Mouse (Mus musculus): Measurements from ENCODE around the gene Sorcs1.

Sorcs1 gene

GRCm38 (mm10) chr19:50258718-50259413, 419.6 kb downstream of the Sorcs1 start:
- peak; percentile 56 for DNase-seq (ENCODE audit: extremely low spot score, low spot score)

- no peak for DNase-seq (ENCODE audit: extremely low spot score, low spot score)
Measured at GRCm38 (mm10) chr19:50220476-50220875, 458.0 kb downstream of the Sorcs1 start.

GRCm38 (mm10) chr19:50214466-50215228, 463.8 kb downstream of the Sorcs1 start:
- no peak for DNase-seq (ENCODE audit: extremely low spot score, low spot score)

- no peak for DNase-seq (ENCODE audit: extremely low spot score, low spot score)
Measured at GRCm38 (mm10) chr19:50210456-50210855, 468.0 kb downstream of the Sorcs1 start.

DNA sequence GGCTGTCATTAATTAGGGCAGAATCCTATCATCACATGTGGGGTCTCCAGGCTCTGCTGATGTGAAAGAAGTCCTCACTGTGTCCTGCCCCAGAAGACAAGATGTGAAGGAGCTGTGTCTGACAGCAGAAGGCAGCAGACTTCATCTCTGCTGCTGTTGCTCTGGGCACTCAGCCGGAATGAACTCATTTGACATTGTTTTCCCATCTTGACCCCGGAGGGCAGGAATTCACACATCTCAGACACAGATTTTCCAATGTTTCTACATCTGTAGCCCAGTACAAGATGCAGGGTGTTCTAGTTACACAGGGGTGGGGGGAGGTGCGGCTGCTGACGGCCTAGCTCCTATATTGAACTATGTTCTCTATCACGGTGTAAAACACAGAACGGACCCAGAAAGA, 474.1 kb downstream of the Sorcs1 start:
- DNase-seq (ENCODE audit: extremely low spot score, low spot score) = no peak

DNA sequence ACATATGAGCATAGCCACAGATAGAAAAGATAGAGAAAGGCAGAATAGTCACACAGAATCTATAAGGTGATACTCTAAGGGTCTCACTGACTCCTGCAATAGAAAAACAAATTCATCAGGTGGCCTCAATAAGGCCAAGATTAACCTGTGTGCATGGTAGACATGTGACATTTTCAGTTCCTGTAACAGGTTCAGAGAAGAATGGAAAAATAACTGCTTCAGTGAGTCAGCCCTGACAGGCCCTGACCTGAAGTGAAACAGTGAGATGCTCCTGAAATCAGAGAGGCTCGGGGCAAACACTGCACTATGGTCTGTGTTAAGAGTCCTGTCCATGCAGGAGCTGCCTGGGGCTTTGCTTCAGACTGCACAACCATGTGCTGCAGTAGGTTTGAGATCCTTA, 481.9 kb downstream of the Sorcs1 start:
- no peak for DNase-seq (ENCODE audit: extremely low spot score, low spot score)

GRCm38 (mm10) chr19:50185769-50186715, 492.4 kb downstream of the Sorcs1 start:
- DNase-seq (ENCODE audit: extremely low spot score, low spot score) = peak; percentile 16

GRCm38 (mm10) chr19:50184901-50185623, 493.4 kb downstream of the Sorcs1 start:
- DNase-seq (ENCODE audit: extremely low spot score, low spot score) = peak; percentile 60

GRCm38 (mm10) chr19:50178851-50179250, 499.6 kb downstream of the Sorcs1 start:
- no peak for DNase-seq (ENCODE audit: extremely low spot score, low spot score)

- no peak for DNase-seq (ENCODE audit: extremely low spot score, low spot score)
Measured at GRCm38 (mm10) chr19:50178151-50178550, 500.3 kb downstream of the Sorcs1 start.

- no peak for DNase-seq (ENCODE audit: extremely low spot score, low spot score)
Measured at GRCm38 (mm10) chr19:50171849-50172248, 506.6 kb downstream of the Sorcs1 start.

DNA sequence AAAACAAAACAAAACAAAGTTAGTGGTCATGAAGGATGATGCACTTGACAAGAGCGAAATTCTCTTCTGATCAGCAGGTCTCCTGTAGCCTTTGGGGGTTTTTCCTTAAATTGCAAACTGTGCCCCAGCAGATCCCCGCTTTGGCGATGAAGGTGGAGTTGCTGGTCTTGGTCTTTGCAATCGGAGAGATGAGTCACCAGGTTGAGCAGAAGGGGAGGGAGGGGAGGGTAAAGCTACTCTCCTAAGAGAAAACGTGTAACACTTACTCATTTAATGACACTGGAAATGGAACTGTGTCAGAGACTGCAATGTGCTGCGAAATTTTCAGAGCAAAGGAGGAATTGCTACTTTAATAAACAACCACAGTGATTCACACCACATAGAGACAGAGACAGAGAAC, 527.3 kb downstream of the Sorcs1 start:
- no peak for DNase-seq (ENCODE audit: extremely low spot score, low spot score)

DNA sequence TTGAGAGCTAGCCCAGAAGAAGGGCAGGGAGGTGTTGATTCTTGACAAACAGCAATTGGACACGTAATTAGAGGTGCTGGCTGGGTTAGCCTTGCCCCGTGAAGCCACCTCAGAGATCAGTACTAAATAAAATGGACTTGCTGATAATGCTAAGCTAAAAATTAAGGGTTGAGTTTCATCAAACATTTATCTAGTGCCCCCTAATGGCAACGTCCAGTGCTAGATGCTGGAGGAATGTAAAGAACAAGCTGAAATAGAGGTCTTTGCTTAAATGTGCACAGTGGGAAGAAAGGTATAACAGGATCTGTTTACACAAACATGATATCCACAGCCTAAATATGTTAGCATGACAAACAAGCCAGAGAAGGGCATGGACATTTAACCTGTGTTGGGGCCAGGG, 532.5 kb downstream of the Sorcs1 start:
- no peak for DNase-seq (ENCODE audit: extremely low spot score, low spot score)

DNA sequence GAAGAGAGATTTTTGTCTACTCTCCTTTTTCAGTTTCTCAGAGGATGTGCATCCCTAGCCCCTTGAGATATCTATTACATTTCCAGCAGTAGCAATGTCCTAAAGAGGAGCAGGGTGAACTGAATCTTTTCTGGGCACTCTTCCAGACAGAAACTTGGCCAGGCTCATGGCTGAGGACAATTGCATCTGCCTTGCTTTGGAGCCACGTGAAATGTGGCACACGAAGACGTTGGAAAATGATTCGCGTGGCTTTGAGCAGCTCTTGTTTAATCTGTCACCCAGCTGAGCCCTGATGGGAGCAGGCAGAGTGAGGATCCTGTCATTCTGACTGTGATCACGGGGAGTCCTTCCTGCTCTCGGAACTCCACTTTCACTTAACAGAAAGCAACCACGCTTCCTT, 536.6 kb downstream of the Sorcs1 start:
- DNase-seq (ENCODE audit: extremely low spot score, low spot score) = no peak

DNA sequence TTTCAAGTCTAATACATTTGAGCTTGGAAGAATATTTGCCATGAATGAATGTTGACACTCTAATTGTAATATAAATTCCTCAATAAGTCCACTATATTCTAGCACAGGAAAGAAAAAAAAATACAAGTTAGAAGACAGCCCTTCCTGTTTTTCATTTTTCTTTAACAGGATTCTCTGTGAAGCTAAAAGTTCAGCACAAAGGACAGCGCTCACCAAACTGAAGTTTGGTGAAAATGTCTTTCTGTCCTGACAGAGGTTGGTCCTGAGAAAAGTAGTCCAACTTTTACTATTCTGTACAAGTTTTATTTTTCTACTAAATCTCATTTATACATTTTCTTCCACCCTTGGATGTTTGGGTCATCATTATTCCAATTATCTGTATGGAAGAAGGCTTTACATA, 543.8 kb downstream of the Sorcs1 start:
- no peak for DNase-seq (ENCODE audit: extremely low spot score, low spot score)

DNA sequence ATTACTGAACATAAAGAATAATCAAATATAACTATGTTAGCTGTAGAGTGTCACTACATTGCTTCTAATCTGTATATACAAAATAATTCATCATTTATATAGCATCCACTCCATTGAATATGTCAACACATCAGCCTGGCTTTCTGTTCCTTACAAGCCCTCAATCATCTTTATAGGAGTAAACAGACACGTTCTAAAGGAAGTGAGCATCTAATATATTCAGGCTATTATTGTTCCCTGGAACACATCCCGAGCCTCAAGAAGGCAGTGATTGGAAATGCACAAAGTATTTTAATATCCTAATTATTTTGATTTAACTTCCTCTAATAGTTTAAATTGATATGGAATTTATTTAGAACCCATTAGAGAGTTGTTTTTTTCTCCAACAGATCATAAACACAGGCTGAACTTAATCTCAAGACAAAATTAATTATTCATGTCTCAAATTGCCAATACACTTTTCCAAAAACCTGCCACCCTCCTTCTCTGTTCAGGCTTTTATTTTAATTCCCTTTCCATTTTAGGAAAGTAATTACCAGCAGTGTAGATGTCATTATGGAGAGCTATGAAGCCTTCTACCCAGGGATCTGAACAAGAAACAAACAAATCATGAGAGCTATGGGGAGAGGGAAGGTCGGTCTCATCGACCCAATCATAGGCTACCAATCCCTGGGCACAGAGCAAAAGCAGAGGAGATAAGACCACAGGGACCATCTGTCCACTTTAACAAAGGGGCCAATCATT, 572.4 kb downstream of the Sorcs1 start:
- no peak for DNase-seq (ENCODE audit: extremely low spot score, low spot score)

All from neural tube, embryonic 10.5 days (tissue).